Mouse (Mus musculus) ES-Bruce4 (cell line): ENCODE data around the gene Bpifa6.

Experiments used
- CTCF ChIP-seq: IDR thresholded peaks from one replicate; pipeline ENCODE4 v1.8.1; 2011; ENCODE audit warnings: low read depth, low read length
- EP300 ChIP-seq: IDR thresholded peaks from 2 replicates; pipeline ENCODE4 v1.6.1; 2011; ENCODE audit warnings: low read depth, low read length; ENCODE audit not compliant: insufficient read depth
- POLR2A ChIP-seq: IDR thresholded peaks from one replicate; pipeline ENCODE4 v1.8.1; 2011; ENCODE audit warnings: low read length; ENCODE audit not compliant: insufficient read depth

GRCm38 (mm10) chr2:154007965-154008364 is 33.2 kb downstream of the Bpifa6 start, which contains the start of gene Bpifa2:
- no peak for TF ChIP-seq EP300
- TF ChIP-seq POLR2A, result no peak
- no peak for TF ChIP-seq CTCF
